Mouse (Mus musculus): ENCODE measurements around the gene Hcfc2. TPM values are rescaled to one million over a fixed set of nuclear protein-coding genes. Genes with fewer than 3 reads are reported as not detected.
A peak's percentile ranks its signal among the peaks of the same experiment; 100 is the strongest.

Gene Hcfc2
- 40.1 and 44.0 TPM in 2 replicates for total RNA-seq (2017)

GRCm38 (mm10) chr10:82695956-82696355, at the start of gene Hcfc2:
Gene Hcfc2 (plus strand): TSS chr10:82696160.
- no peak for ATAC-seq (replicated peaks in 1 of 2; ENCODE audit: insufficient read depth in 1 of 2, low FRiP score in 2 of 2, low TSS enrichment in 1 of 2, low read depth in 1 of 2, poor library complexity in 2 of 2, severe bottlenecking in 2 of 2)

GRCm38 (mm10) chr10:82647205-82647811, 48.7 kb upstream of the Hcfc2 start:
- peak in 1 of 2 experiments; percentile 42; a peak in 1 of 4 replicates for ATAC-seq (replicated peaks in 1 of 2; ENCODE audit: insufficient read depth in 1 of 2, low FRiP score in 2 of 2, low TSS enrichment in 1 of 2, low read depth in 1 of 2, poor library complexity in 2 of 2, severe bottlenecking in 2 of 2)

GRCm38 (mm10) chr10:82651221-82651620, 44.7 kb upstream of the Hcfc2 start:
- ATAC-seq (replicated peaks in 1 of 2; ENCODE audit: insufficient read depth in 1 of 2, low FRiP score in 2 of 2, low TSS enrichment in 1 of 2, low read depth in 1 of 2, poor library complexity in 2 of 2, severe bottlenecking in 2 of 2): no peak

- ATAC-seq (replicated peaks in 1 of 2; ENCODE audit: insufficient read depth in 1 of 2, low FRiP score in 2 of 2, low TSS enrichment in 1 of 2, low read depth in 1 of 2, poor library complexity in 2 of 2, severe bottlenecking in 2 of 2): no peak
Observed at GRCm38 (mm10) chr10:82652625-82653024, 43.3 kb upstream of the Hcfc2 start.

- ATAC-seq (replicated peaks in 1 of 2; ENCODE audit: insufficient read depth in 1 of 2, low FRiP score in 2 of 2, low TSS enrichment in 1 of 2, low read depth in 1 of 2, poor library complexity in 2 of 2, severe bottlenecking in 2 of 2): no peak
Observed at GRCm38 (mm10) chr10:82654581-82654980, 41.4 kb upstream of the Hcfc2 start.

- no peak for ATAC-seq (replicated peaks in 1 of 2; ENCODE audit: insufficient read depth in 1 of 2, low FRiP score in 2 of 2, low TSS enrichment in 1 of 2, low read depth in 1 of 2, poor library complexity in 2 of 2, severe bottlenecking in 2 of 2)
Observed at GRCm38 (mm10) chr10:82661820-82662219, 34.1 kb upstream of the Hcfc2 start.

GRCm38 (mm10) chr10:82662267-82662990, 33.5 kb upstream of the Hcfc2 start:
- ATAC-seq (replicated peaks in 1 of 2; ENCODE audit: insufficient read depth in 1 of 2, low FRiP score in 2 of 2, low TSS enrichment in 1 of 2, low read depth in 1 of 2, poor library complexity in 2 of 2, severe bottlenecking in 2 of 2): peak; percentile 59 to 69

- ATAC-seq (replicated peaks in 1 of 2; ENCODE audit: insufficient read depth in 1 of 2, low FRiP score in 2 of 2, low TSS enrichment in 1 of 2, low read depth in 1 of 2, poor library complexity in 2 of 2, severe bottlenecking in 2 of 2): no peak
Observed at GRCm38 (mm10) chr10:82663289-82663688, 32.7 kb upstream of the Hcfc2 start.

GRCm38 (mm10) chr10:82665951-82666350, 30.0 kb upstream of the Hcfc2 start:
- ATAC-seq (replicated peaks in 1 of 2; ENCODE audit: insufficient read depth in 1 of 2, low FRiP score in 2 of 2, low TSS enrichment in 1 of 2, low read depth in 1 of 2, poor library complexity in 2 of 2, severe bottlenecking in 2 of 2): no peak

- ATAC-seq (replicated peaks in 1 of 2; ENCODE audit: insufficient read depth in 1 of 2, low FRiP score in 2 of 2, low TSS enrichment in 1 of 2, low read depth in 1 of 2, poor library complexity in 2 of 2, severe bottlenecking in 2 of 2): peak; percentile 87 to 90
Observed at GRCm38 (mm10) chr10:82666436-82667234, 29.3 kb upstream of the Hcfc2 start.

- ATAC-seq (replicated peaks in 1 of 2; ENCODE audit: insufficient read depth in 1 of 2, low FRiP score in 2 of 2, low TSS enrichment in 1 of 2, low read depth in 1 of 2, poor library complexity in 2 of 2, severe bottlenecking in 2 of 2): peak in 1 of 2 experiments; percentile 11; a peak in 1 of 4 replicates
Observed at GRCm38 (mm10) chr10:82670205-82670604, 25.8 kb upstream of the Hcfc2 start.

GRCm38 (mm10) chr10:82676949-82677348, 19.0 kb upstream of the Hcfc2 start:
- ATAC-seq (replicated peaks in 1 of 2; ENCODE audit: insufficient read depth in 1 of 2, low FRiP score in 2 of 2, low TSS enrichment in 1 of 2, low read depth in 1 of 2, poor library complexity in 2 of 2, severe bottlenecking in 2 of 2): no peak

- no peak for ATAC-seq (replicated peaks in 1 of 2; ENCODE audit: insufficient read depth in 1 of 2, low FRiP score in 2 of 2, low TSS enrichment in 1 of 2, low read depth in 1 of 2, poor library complexity in 2 of 2, severe bottlenecking in 2 of 2)
Observed at GRCm38 (mm10) chr10:82680769-82681168, 15.2 kb upstream of the Hcfc2 start.

- ATAC-seq (replicated peaks in 1 of 2; ENCODE audit: insufficient read depth in 1 of 2, low FRiP score in 2 of 2, low TSS enrichment in 1 of 2, low read depth in 1 of 2, poor library complexity in 2 of 2, severe bottlenecking in 2 of 2): no peak
Observed at GRCm38 (mm10) chr10:82681639-82682038, 14.3 kb upstream of the Hcfc2 start.

GRCm38 (mm10) chr10:82685440-82685839, 10.5 kb upstream of the Hcfc2 start:
- 0 out of 4 replicates have a peak, but pooled peaks of 1 of the 2 experiments have one; percentile 14 for ATAC-seq (replicated peaks in 1 of 2; ENCODE audit: insufficient read depth in 1 of 2, low FRiP score in 2 of 2, low TSS enrichment in 1 of 2, low read depth in 1 of 2, poor library complexity in 2 of 2, severe bottlenecking in 2 of 2)

GRCm38 (mm10) chr10:82689681-82690211, 6.2 kb upstream of the Hcfc2 start:
- ATAC-seq (replicated peaks in 1 of 2; ENCODE audit: insufficient read depth in 1 of 2, low FRiP score in 2 of 2, low TSS enrichment in 1 of 2, low read depth in 1 of 2, poor library complexity in 2 of 2, severe bottlenecking in 2 of 2): peak; percentile 55 to 57; a peak in 2 of 4 replicates

- peak; percentile 39 to 42; a peak in 2 of 4 replicates for ATAC-seq (replicated peaks in 1 of 2; ENCODE audit: insufficient read depth in 1 of 2, low FRiP score in 2 of 2, low TSS enrichment in 1 of 2, low read depth in 1 of 2, poor library complexity in 2 of 2, severe bottlenecking in 2 of 2)
Observed at GRCm38 (mm10) chr10:82690494-82690893, 5.5 kb upstream of the Hcfc2 start, which contains the start of gene Glt8d2. Gene Glt8d2 (minus strand): TSS chr10:82690650.
